Mouse (Mus musculus): ENCODE data around the gene Braf. TPM values are rescaled to one million over a fixed set of nuclear protein-coding genes. Genes with fewer than 3 reads are reported as not detected.

The Braf gene
- total RNA-seq, 1 experiment = 51.5 TPM

DNA sequence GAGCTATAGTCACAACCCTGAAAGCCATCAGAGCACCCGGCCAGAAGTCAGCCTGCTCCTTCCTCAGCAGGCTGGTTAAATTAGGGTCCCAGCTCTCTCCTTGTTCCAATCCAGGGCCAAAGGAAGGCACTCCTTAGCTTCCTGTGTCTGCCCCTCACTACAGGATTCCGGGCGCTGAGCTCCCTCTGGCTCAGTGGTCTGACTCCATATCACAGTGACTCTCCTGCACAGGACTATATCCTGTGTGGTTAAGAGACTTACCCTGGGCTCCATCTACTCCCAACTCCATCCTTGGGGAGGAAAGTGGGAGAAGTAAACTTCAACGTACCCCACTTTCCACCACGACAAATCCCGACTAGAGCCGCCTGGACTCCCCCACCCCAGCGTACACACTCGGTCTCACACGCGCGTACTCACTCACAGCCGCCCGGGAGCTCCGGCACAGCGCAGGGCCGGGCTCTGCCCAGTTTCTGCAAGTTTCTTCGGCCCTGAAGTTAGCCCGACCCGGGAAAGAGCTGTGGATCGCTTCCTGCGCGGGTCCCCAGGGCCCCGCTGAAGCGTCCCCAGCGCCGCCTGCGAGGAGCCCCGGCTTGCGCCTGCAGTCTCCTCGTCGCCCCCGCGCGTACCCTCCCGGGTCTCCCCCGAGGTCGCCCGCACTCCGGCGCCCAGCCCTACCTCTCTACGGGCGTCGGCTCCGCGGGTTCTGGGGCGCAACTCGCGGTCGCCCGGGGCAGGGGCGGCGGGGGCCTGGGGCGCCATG is 168.2 kb downstream of the Braf start:
- H3K4me3 ChIP-seq (ENCODE audit: insufficient read depth in 1 of 2, low read depth in 1 of 2, low read length in 2 of 2, poor library complexity in 1 of 2, severe bottlenecking in 1 of 2) = peak overlapping the region; percentile 83 to 90
- H3K9me3 ChIP-seq (ENCODE audit: control insufficient read depth, insufficient read depth, low read depth, low read length) = no peaks in the 10 kb centered on the region
- no peaks in the 10 kb centered on the region; the same call in 1 of the 2 replicates for H3K36me3 ChIP-seq (ENCODE audit: control insufficient read depth, insufficient read depth, low read length, poor library complexity, severe bottlenecking)
- H3K27ac ChIP-seq (ENCODE audit: insufficient read depth, low read depth, low read length, poor library complexity, severe bottlenecking) = no peak overlapping the region; the same call in 1 of the 2 replicates
- DNase-seq (ENCODE audit: low read depth, low spot score) = no peak
- in situ Hi-C loops (cut with MboI; ENCODE audit: low sequenced_read_pairs in 2 of 2, unreplicated experiment in 2 of 2) = no loop called here
- peaks cover 10 to 13% of the 10 kb centered on the region in 2 experiments; a peak in 3 of 4 replicates for H3K4me1 ChIP-seq (ENCODE audit: control insufficient read depth in 2 of 2, insufficient read depth in 2 of 2, low read length in 2 of 2, poor library complexity in 1 of 2)
- TF ChIP-seq ZC3H11A (IDR thresholded peaks at IDR 0.05; ENCODE audit: borderline replicate concordance, low read depth, low read length) (no peak), MAFK (IDR thresholded peaks at IDR 0.05; ENCODE audit: insufficient read depth, low read depth, low read length) (no peak), ZNF384 (IDR thresholded peaks at IDR 0.05; ENCODE audit: low read depth, low read length) (no peak), HCFC1 (IDR thresholded peaks at IDR 0.05; ENCODE audit: borderline replicate concordance, insufficient read depth, low read length) (no peak), CHD2 (IDR thresholded peaks at IDR 0.05; ENCODE audit: low read depth, low read length) (no peak)
- peak overlapping the region; percentile 89 for H3K9ac ChIP-seq (ENCODE audit: insufficient read depth, low read depth, low read length, poor library complexity, severe bottlenecking)

DNA sequence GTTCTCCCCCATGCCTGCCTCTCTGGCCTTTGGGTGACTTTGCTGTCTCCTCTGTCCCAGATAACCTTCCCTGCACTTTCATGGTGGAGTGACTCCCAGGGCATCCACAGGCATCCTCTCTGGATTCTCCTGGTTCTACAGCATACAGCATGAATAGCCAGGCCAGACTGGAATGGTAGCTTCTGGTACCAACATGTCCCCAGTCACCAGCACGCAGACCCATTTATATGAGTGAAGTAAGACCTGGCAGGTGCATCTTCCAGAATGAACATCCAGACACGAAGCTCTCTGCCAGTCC is 169.7 kb downstream of the Braf start:
- Histone ChIP-seq H3K4me1 (ENCODE audit: control insufficient read depth in 2 of 2, insufficient read depth in 2 of 2, low read length in 2 of 2, poor library complexity in 1 of 2) (peaks cover 10 to 15% of the 10 kb centered on the region in 2 experiments; a peak in 3 of 4 replicates), H3K27ac (ENCODE audit: insufficient read depth, low read depth, low read length, poor library complexity, severe bottlenecking) (no peak overlapping the region), H3K9ac (ENCODE audit: insufficient read depth, low read depth, low read length, poor library complexity, severe bottlenecking) (no peak overlapping the region), H3K36me3 (ENCODE audit: control insufficient read depth, insufficient read depth, low read length, poor library complexity, severe bottlenecking) (no peaks in the 10 kb centered on the region; the same call in 1 of the 2 replicates), H3K4me3 (ENCODE audit: insufficient read depth in 1 of 2, low read depth in 1 of 2, low read length in 2 of 2, poor library complexity in 1 of 2, severe bottlenecking in 1 of 2) (peak overlapping the region in 1 of 2 experiments; percentile 6; a peak in 1 of 4 replicates), H3K9me3 (ENCODE audit: control insufficient read depth, insufficient read depth, low read depth, low read length) (no peaks in the 10 kb centered on the region)
- in situ Hi-C loops (cut with MboI; ENCODE audit: low sequenced_read_pairs in 2 of 2, unreplicated experiment in 2 of 2) = no loop called here
- DNase-seq (ENCODE audit: low read depth, low spot score) = no peak
- no peak for TF ChIP-seq CHD2 (IDR thresholded peaks at IDR 0.05; ENCODE audit: low read depth, low read length)
- no peak for TF ChIP-seq MAFK (IDR thresholded peaks at IDR 0.05; ENCODE audit: insufficient read depth, low read depth, low read length)
- no peak for TF ChIP-seq ZNF384 (IDR thresholded peaks at IDR 0.05; ENCODE audit: low read depth, low read length)
- no peak for TF ChIP-seq ZC3H11A (IDR thresholded peaks at IDR 0.05; ENCODE audit: borderline replicate concordance, low read depth, low read length)
- no peak for TF ChIP-seq HCFC1 (IDR thresholded peaks at IDR 0.05; ENCODE audit: borderline replicate concordance, insufficient read depth, low read length)

DNA sequence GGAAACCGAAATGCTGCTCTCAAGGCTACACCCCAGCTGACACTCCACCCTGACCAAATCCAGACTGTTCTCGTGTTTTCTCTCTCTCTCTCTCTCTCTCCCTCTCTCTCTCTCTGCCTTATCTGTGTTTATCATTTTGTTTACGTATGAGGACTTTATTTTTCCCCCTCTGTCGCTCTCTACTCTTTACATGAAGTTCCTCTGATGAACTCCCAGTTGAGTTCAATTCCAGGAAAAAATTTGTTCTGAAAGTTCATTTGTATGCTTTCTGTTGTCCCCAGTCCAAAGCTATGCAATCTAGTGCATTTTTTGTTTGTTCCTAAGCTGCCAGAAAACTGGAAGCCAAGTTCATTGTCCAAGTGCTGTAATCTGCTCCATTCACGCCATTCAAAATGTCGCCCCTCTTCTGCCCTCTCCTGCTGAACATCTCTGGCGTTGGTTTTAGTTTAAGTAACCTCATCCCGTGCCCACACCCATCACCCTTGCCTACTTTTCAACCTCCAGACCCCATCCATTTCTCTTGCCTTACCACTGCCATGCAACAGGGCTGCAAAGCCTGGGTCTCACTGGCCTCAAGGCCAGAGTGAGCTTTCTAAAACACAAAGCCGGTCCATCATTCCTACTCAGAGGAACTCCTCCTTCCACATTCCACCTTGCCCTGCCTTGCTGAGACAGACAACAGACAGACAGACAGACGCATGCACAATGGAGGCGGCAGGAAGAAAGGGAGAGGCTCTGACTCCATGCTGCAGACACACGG is 170.2 kb downstream of the Braf start:
- Histone ChIP-seq H3K36me3 (ENCODE audit: control insufficient read depth, insufficient read depth, low read length, poor library complexity, severe bottlenecking) (no peaks in the 10 kb centered on the region; the same call in 1 of the 2 replicates), H3K4me1 (ENCODE audit: control insufficient read depth in 2 of 2, insufficient read depth in 2 of 2, low read length in 2 of 2, poor library complexity in 1 of 2) (peaks cover 10 to 15% of the 10 kb centered on the region in 2 experiments; a peak in 3 of 4 replicates), H3K27ac (ENCODE audit: insufficient read depth, low read depth, low read length, poor library complexity, severe bottlenecking) (no peak overlapping the region), H3K4me3 (ENCODE audit: insufficient read depth in 1 of 2, low read depth in 1 of 2, low read length in 2 of 2, poor library complexity in 1 of 2, severe bottlenecking in 1 of 2) (peak overlapping the region in 1 of 2 experiments; percentile 6; a peak in 1 of 4 replicates), H3K9ac (ENCODE audit: insufficient read depth, low read depth, low read length, poor library complexity, severe bottlenecking) (no peak overlapping the region), H3K9me3 (ENCODE audit: control insufficient read depth, insufficient read depth, low read depth, low read length) (no peaks in the 10 kb centered on the region)
- TF ChIP-seq HCFC1 (IDR thresholded peaks at IDR 0.05; ENCODE audit: borderline replicate concordance, insufficient read depth, low read length) (no peak), MAFK (IDR thresholded peaks at IDR 0.05; ENCODE audit: insufficient read depth, low read depth, low read length) (no peak), ZC3H11A (IDR thresholded peaks at IDR 0.05; ENCODE audit: borderline replicate concordance, low read depth, low read length) (no peak), ZNF384 (IDR thresholded peaks at IDR 0.05; ENCODE audit: low read depth, low read length) (no peak), CHD2 (IDR thresholded peaks at IDR 0.05; ENCODE audit: low read depth, low read length) (no peak)
- in situ Hi-C loops (cut with MboI; ENCODE audit: low sequenced_read_pairs in 2 of 2, unreplicated experiment in 2 of 2) = no loop called here
- no peak for DNase-seq (ENCODE audit: low read depth, low spot score)

Other genes with a start within 250 kb of the Braf start
- gene Dennd2a, start 167.6 kb downstream of the Braf start, total RNA-seq (2012; rRNA removed) = 22.1 and 24.8 TPM in 2 replicates
- 11.4 and 18.1 TPM in 2 replicates for gene Adck2, start 151.6 kb downstream of the Braf start, total RNA-seq (2012; rRNA removed)
- not detected in 2 replicates for gene Gm42420, start 139.7 kb downstream of the Braf start, total RNA-seq (2012; rRNA removed)
- gene Ndufb2, start 132.9 kb downstream of the Braf start, total RNA-seq (2012; rRNA removed) = 109 and 122 TPM in 2 replicates
- 69.7 and 88.6 TPM in 2 replicates for gene Mrps33, start 85.5 kb upstream of the Braf start, total RNA-seq (2012; rRNA removed)
- 0.04 and 0.32 TPM in 2 replicates for gene Tmem178b, start 147.8 kb upstream of the Braf start, total RNA-seq (2012; rRNA removed)

All from ES-E14 (cell line).